Mouse (Mus musculus) gastrocnemius, postnatal 36 days (tissue): ENCODE data around the gene Snap23. TPM values are rescaled to one million over a fixed set of nuclear protein-coding genes. Genes with fewer than 3 reads are reported as not detected.
"Not testable (repeated sequence)": the region's sequence is repeated elsewhere in the genome, so short reads cannot be mapped to it uniquely, and the experiment has no call there.

Experiments
- DNase-seq, 2 experiments: peaks; one replicate each; pipeline ENCODE4 v3.0.0; 2022
- intact Hi-C: fragments of 180-260 bp; cut with DNase I; formaldehyde crosslinking; loops from one replicate; pipeline ENCODE4 v1.15.1; 2025
- long read RNA-seq, 2 experiments: library from polyadenylated mRNA; stranded (forward); transcript quantifications; one replicate each; pipeline ENCODE4 v2.0.0; 2021
- total RNA-seq, 2 experiments: library from RNA; stranded (reverse); gene quantifications; 2 replicates each; pipeline ENCODE4 v1.2.3; 2021

Snap23 gene
- 10 to 100 TPM; 40.8 to 42.1 TPM for total RNA-seq
- long read RNA-seq, experiment 1, transcript Snap23-203 (9 exons, 2,730 nt) = major isoform, 18 of 29 reads
- long read RNA-seq, experiment 1, partial matches to known transcripts = 3 of 29 reads
- long read RNA-seq, experiment 1, other reads (novel, unspliced or antisense) = 3 of 29 reads
- long read RNA-seq, experiment 2, transcript Snap23-203 (9 exons, 2,730 nt) = major isoform, 30 of 45 reads
- long read RNA-seq, experiment 2, partial matches to known transcripts = 6 of 45 reads
- long read RNA-seq, experiment 2, other reads (novel, unspliced or antisense) = 7 of 45 reads

DNA sequence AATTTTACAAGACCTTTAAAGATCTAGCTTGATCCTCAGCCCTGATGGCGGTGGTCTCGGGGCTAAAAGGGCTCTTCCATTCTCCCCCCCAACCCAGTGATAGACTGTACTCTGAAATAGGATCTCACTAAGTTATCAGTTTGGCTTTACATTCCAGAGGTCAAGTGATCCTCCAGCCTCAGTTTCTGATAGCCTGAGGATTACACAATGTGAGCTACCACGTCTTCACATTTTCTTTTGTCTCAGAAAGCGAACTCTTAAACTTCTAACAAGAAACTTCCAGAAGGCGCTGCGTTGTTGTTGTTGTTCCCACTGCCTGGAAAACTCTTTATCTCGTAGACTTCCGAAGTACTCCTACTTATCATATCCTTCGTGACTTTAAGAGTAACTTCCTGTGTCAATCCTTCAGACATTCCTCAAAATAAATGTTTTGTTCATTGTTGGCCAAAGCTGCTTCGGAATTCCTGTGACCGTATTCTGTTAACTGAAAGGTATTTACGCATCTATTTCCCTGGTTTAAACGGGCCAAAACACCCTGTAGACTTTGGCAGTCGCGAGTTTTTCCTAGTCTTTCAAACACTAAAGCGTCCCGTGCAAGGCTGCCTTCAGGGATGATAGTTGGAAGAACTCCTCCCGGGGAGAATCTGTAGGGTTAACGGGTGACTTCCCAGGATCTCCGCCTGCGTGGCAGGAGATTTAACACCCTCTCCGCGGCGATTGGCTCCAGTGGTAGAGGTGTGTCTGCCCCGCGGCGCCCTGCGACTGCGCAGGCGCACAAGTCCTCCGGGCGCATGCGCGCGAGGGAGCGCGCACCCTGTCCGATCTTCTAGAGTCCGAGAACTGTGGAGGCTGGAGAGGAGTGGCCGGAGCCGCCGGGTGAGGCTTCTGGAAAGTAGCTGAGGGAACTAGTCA lies at the start of gene Snap23:
Gene Snap23 (plus strand): TSS at position 786 of the 912 bp plus-strand sequence.
- intact Hi-C loops = no loop called here

DNA sequence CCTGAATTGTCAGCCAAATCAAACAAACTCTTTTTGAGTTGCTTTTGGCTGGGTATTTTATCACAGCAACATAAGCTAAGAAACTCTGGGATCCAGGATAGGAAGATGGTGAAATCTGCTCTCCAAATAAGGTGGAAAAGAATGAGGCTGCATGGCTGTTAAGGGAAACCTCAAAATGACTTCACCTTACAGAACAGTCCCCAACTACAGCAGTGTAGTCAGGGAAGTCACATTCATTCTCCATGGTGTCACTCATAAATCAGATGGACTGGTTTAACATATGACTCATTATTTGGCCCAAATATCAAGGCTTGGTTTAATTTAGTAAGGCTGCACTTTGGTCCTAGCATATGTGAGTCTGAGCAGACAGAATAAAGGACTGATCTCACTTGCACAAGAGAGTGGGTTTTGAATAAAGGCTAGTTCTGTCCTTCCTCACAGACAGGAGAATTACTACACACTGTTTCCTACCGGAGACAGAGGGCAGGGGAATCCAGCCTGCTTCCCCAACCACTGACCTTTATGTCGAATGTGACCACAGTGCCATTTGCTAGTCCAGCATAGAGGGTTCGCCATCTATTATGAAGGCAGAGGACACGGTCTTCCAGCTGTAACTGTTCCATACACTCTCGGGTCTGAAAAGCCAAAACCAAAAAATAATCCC lies 48.8 kb upstream of the Snap23 start:
- intact Hi-C loops = no loop called here
- no peak for DNase-seq

More for the DNA sequence above, at the start of gene Snap23:
- peak; percentile 92 to 95 for DNase-seq

- DNase-seq = no peak
- intact Hi-C loops = no loop called here
Measured at GRCm38 (mm10) chr2:120526771-120527170, 40.7 kb upstream of the Snap23 start.

GRCm38 (mm10) chr2:120529531-120529930 lies 37.9 kb upstream of the Snap23 start:
- DNase-seq = no peak
- intact Hi-C loops = no loop called here

DNA sequence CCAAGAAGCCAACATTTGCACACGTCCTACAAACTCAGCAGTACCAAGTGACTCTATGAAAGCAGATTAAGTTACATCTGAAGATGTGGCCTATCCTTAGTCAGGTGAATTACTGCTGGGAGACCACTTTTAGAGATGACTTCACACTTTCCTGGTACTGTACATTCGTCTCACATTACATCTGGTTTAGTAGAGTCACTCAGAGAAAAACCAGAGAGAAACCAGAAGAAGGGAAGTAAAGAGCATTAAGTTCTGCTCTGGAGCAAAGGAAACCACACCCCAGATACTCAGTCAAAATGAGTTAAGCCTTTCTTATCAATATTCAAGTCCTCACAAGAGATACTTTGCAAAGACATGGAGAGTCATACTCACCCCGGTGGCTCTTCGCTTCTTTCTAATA lies 36.2 kb upstream of the Snap23 start:
- intact Hi-C loops = loop anchor here (5.0 kb wide), 1 partner anchor 76 kb away; the partner anchor contains the start of genes Haus2 and Lrrc57
- DNase-seq = no peak

DNA sequence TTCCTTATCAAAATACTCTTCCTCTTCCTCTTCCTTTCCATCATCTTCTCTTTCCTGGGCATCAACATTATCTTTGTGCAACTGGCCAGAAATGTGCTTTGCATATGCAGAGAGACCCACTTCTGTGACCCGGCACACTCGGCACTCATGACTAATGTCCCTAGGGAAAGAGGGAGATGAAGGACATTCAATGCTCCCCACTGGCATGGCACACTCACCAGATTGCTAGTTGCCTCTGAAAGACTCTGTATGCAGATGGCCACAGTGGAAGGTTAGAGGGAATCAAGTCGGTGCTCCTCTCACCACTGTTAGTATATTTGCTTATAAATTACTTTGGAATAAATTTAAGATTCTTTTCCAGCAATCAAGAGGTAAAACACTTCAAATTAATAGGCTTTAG lies 28.1 kb upstream of the Snap23 start:
- DNase-seq = no peak
- intact Hi-C loops = no loop called here

DNA sequence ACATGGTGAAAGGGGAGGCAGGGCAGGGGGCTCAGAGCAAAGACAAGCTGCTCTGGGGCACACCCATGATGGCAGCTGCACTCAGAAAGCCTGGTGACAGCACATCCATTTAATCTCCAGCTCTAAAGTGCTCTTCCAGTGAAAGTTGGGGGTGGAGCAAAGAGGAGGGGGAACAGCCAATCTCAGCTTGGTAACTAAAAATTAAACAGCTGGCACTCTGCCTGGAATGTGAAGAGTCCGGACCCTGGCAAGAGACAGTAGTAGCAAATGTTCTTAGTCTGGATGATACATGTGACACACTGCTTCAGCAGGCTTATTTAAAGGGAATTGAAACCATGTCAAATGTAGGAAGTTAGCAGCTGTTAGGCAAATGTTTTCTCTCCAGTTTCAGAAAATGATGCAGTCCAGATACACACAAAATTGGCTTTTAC lies 27.7 kb upstream of the Snap23 start:
- intact Hi-C loops = no loop called here
- DNase-seq = peak; percentile 30 to 75

- no peak for DNase-seq
- intact Hi-C loops = no loop called here
Measured at GRCm38 (mm10) chr2:120544732-120545131, 22.7 kb upstream of the Snap23 start.

DNA sequence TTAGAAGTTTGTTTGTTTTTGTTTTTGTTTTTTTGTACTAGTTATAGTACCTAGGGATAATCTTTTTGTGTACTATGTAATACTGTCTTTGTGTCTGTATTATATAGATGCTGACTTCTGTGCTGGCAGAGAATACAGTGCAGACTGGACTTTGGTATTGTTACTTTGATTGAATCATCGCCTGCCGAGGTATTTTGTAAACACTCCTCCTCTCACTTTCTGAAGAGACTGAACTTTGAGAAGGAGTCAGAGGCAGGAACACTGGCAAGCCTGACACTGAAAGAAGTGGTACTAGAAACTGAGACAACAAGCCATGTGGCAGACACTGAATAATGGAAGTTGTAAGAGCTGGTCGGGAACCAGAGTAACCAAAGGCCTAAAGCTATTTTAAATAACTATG lies 10.6 kb upstream of the Snap23 start:
- intact Hi-C loops = no loop called here

DNA sequence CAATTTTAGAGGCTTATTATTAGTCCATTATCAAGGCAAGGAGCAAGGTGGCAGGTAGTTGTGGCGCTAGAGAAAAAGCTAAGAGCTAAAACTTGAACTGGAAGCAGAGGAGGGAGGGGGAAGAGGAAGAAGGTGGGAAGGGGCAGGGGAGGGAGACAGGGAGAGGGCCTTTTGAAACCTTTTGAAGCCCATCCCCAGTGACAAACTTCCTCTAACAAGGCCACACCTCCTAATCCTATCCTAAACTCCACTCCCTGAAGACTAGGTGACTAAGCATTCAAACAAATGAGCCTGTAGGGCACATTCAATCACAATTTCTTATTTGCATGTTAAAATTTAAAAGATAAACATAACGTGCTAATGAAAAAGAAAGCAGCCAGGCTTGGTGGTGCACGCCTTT lies 8.7 kb upstream of the Snap23 start:
- intact Hi-C loops = no loop called here
- no peak for DNase-seq

More for the DNA sequence above, 10.6 kb upstream of the Snap23 start:
- DNase-seq = no peak

DNA sequence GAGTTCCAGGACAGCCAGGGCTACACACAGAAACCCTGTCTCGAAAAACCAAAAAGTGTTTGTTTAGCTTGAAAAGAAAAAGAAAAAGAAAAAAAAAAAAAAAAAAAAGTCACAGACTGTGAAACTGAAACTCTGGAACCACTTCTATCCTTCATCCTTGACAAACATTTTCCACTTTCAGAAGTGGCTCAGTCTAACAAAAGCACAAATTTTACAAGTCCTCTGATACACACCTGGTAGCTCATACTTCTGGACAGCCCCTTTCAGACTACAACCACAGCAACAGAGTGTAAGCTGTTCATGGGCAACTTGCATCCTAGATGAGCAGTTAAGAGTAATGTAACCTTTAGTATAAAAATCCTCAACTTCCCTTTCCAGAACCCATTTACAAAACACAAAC lies 5.9 kb upstream of the Snap23 start:
- DNase-seq = no peak
- intact Hi-C loops = no loop called here

DNA sequence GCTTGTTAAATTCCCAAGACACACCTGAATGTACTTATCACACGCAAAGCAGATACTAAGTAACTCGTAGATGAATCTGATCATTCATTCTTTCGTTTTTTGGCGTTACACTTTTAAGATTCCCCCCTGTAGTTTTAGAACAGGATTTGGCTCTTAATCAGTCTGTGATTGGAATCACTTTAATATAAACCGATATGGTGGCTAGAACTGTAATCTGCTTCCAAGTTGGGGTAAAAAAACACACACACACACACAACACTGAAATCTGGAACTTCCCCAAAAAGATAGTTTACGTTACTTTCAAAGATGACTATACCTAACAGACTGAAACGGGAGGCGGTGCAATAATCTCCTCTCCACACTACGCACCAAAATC lies 4.6 kb upstream of the Snap23 start:
- intact Hi-C loops = no loop called here
- no peak for DNase-seq

- DNase-seq = peak; percentile 75 to 80
- intact Hi-C loops = no loop called here
Measured at GRCm38 (mm10) chr2:120563235-120563990, 4.1 kb upstream of the Snap23 start, which contains the start of gene Zfp106. Zfp106 (minus strand) TSS chr2:120563843.

DNA sequence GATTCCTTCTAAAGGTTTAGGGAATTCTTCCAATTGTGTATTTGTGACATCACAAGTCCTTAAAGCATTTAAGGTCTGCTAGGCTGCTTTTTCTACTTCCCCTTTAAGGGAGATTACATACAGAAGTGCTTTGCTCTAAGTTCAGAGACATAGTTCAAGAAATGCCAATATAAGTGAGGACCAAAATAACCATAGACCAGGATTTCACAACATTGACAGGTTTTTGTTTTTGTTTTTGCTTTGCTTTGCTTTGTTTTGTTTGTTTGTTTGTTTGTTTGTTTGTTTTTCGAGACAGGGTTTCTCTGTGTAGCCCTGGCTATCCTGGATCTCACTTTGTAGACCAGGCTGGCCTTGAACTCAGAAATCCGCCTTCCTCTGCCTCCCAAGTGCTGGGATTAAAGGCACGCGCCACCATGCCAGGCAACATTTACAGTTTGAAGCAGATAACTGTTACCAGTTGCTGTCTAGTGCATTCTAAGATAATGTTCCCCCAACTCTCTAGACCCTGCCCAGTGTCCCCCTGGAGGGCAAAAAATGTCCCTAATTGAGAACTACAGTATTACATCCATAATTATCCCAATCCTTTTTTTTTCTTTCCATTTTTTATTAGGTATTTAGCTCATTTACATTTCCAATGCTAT lies 2.8 kb upstream of the Snap23 start:
- intact Hi-C loops, DNase-seq: not testable (repeated sequence)

DNA sequence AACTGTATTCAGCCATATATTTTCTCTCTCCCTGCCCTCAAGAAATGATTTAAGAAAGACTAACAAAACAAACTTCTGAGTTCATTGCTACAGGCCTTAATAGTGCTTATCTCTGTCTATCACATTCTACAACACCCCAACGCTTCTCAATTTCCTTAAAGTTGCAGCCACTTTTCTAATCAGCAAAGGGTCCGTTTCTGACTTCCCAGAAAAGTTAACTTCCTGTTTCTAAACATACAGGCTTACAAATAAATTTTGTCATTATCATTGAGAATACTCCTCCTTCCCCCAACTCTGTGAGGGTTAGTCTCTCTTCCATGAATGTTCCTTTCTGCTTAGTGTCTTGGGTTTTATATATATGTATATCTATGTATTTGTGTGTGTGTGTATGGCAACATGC lies 2.1 kb upstream of the Snap23 start:
- intact Hi-C loops = no loop called here
- DNase-seq = no peak

- intact Hi-C loops = no loop called here
- DNase-seq = no peak
Measured at GRCm38 (mm10) chr2:120567798-120568320, 388 bp downstream of the Snap23 start.

DNA sequence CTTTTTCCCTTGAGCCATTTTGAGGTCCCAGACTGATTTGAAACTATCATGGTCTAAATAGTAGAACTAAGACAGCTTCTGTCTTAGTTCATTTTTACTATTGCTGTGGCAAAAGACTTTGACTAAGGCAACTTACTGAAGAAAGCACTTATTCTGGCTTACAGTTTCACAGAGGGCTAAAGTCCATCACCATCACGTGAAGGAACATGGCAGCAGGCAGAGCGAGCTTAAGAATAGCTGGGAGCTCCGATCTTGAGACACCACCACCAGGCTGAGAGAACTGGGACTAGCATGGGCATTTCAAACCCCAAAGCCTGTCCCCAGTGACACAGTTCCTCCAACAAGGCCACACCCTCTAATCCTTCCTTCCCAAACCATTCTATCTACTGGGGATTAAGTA lies 3.6 kb downstream of the Snap23 start:
- intact Hi-C loops = no loop called here

GRCm38 (mm10) chr2:120572161-120572560 lies 4.7 kb downstream of the Snap23 start:
- DNase-seq, intact Hi-C loops: not testable (repeated sequence)

More for the DNA sequence above, 3.6 kb downstream of the Snap23 start:
- no peak for DNase-seq

- DNase-seq = no peak
- intact Hi-C loops = no loop called here
Measured at GRCm38 (mm10) chr2:120575121-120575520, 7.7 kb downstream of the Snap23 start.
